Mouse (Mus musculus): ENCODE results near the gene Huwe1.

- TF ChIP-seq POLR2A (IDR thresholded peaks at IDR 0.05; ENCODE audit: insufficient read depth, low read depth, low read length) (no peak), EP300 (IDR thresholded peaks at IDR 0.05; ENCODE audit: insufficient read depth, low read depth, low read length) (no peak)
These were observed 17.1 kb downstream of the Huwe1 start for GRCm38 (mm10) chrX:151817712-151818111.

All from heart, adult 2 months (tissue).